Mouse (Mus musculus) E14TG2a.4 (cell line): ENCODE measurements at regions not wholly inside any gene's neighbourhood (a gene's known extent, or its start where the extent isn't known, plus 50 kb on each side); places are given as distances from the start of the nearest gene placed in this dataset.
A peak's percentile ranks its signal among the peaks of the same experiment; 100 is the strongest.

Experiments
- H3K27me3 ChIP-seq: 2 replicates; pipeline ENCODE4 v1.6.1; 2014; ENCODE audit warnings: low read length, control low read depth; ENCODE audit not compliant: insufficient read depth
- H3K36me3 ChIP-seq: 2 replicates; pipeline ENCODE4 v1.6.1; 2014; ENCODE audit warnings: low read length, control low read depth; ENCODE audit not compliant: insufficient read depth
- H3K4me1 ChIP-seq: replicated peaks from 2 replicates; pipeline ENCODE4 v1.6.1; 2014; ENCODE audit warnings: low read depth, low read length, control low read depth
- H3K4me3 ChIP-seq: replicated peaks from 2 replicates; pipeline ENCODE4 v1.5.1; 2014; ENCODE audit warnings: mild to moderate bottlenecking, low read length
- H3K9me3 ChIP-seq: 2 replicates; pipeline ENCODE4 v1.6.1; 2014; ENCODE audit warnings: low read length, control low read depth
- CTCF ChIP-seq: conservative IDR thresholded peaks from 2 replicates; pipeline ENCODE4 v1.5.1; 2014; ENCODE audit warnings: low read length
- NANOG ChIP-seq: IDR thresholded peaks from 2 replicates; pipeline ENCODE4 v1.6.1; 2014; ENCODE audit warnings: borderline replicate concordance, low read length, mixed read lengths
- POU5F1 ChIP-seq: IDR thresholded peaks from 2 replicates; pipeline ENCODE4 v1.6.1; 2014; ENCODE audit warnings: low read length, borderline replicate concordance

- Histone ChIP-seq H3K27me3 (peaks cover 8% of the 10 kb centered on the region; the same call in 1 of the 2 replicates), H3K9me3 (no peaks in the 10 kb centered on the region), H3K36me3 (no peaks in the 10 kb centered on the region), H3K4me1 (peaks cover 24% of the 10 kb centered on the region), H3K4me3 (no peak overlapping the region)
- TF ChIP-seq CTCF (no peak), NANOG (no peak), POU5F1 (no peak)
Observed at GRCm38 (mm10) chr4:84067931-84068575, 542.7 kb downstream of the Ccdc171 start.

GRCm38 (mm10) chr4:84068947-84069663 lies 543.8 kb downstream of the Ccdc171 start:
- TF ChIP-seq CTCF (no peak), POU5F1 (no peak), NANOG (no peak)
- Histone ChIP-seq H3K9me3 (no peaks in the 10 kb centered on the region), H3K4me1 (peaks cover 22% of the 10 kb centered on the region), H3K27me3 (peaks cover 8% of the 10 kb centered on the region; the same call in 1 of the 2 replicates), H3K4me3 (peak overlapping the region; percentile 64), H3K36me3 (no peaks in the 10 kb centered on the region)

DNA sequence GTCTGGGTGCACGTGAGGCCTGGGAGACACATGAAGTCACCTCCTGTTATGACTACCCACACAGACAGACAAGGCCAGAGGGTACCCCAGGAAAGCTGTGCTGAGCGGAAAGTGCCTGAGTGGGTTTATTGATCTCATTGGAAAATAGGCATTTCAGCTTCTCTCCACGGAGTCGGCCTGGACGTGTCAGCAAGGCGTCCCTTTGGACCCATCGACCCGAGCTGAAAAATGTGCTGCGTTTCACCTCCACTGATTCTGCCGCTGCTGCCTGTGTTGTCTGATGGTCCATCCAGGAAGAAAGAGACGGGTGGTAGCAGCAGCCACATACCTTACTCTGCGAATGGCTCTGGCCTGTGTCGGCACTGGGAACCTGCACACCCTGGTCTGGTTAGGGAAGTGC lies 544.3 kb downstream of the Ccdc171 start:
- peaks cover 18% of the 10 kb centered on the region; the same call in 1 of the 2 replicates for H3K4me1 ChIP-seq
- peak overlapping the region; percentile 64 for H3K4me3 ChIP-seq
- no peaks in the 10 kb centered on the region for H3K9me3 ChIP-seq
- H3K27me3 ChIP-seq, result peaks cover 8% of the 10 kb centered on the region; the same call in 1 of the 2 replicates
- H3K36me3 ChIP-seq, result no peaks in the 10 kb centered on the region
- TF ChIP-seq NANOG, result no peak
- no peak for TF ChIP-seq POU5F1
- TF ChIP-seq CTCF, result no peak

- Histone ChIP-seq H3K27me3 (peaks cover 8% of the 10 kb centered on the region; the same call in 1 of the 2 replicates), H3K9me3 (no peaks in the 10 kb centered on the region), H3K36me3 (no peaks in the 10 kb centered on the region), H3K4me1 (peaks cover 18% of the 10 kb centered on the region; the same call in 1 of the 2 replicates), H3K4me3 (peak overlapping the region; percentile 64)
- TF ChIP-seq POU5F1 (no peak), CTCF (no peak), NANOG (no peak)
Observed at GRCm38 (mm10) chr4:84070089-84070488, 544.7 kb downstream of the Ccdc171 start.

DNA sequence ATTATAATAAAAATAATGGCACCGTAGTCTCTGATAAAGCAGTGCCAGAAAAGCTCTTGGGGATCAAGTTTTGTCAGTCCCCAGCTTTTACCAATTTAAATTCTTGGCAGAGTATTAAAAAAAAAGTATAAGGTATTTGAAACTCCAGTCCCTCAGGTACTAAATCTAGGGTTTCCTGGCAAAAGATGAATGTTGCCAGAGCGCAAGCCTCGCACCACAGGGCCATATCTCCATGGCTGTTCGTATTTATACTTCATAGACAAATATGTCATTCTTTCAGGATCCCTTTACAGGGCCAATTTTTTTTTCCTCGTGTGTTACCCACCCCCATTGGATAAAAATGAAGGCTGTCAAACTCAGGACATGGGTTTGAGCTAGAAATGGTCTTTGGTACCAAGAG lies 546.8 kb downstream of the Ccdc171 start:
- no peak overlapping the region for H3K4me3 ChIP-seq
- H3K36me3 ChIP-seq, result no peaks in the 10 kb centered on the region
- H3K27me3 ChIP-seq, result peaks cover 8% of the 10 kb centered on the region; the same call in 1 of the 2 replicates
- TF ChIP-seq POU5F1 (no peak), NANOG (no peak), CTCF (no peak)
- no peaks in the 10 kb centered on the region for H3K9me3 ChIP-seq
- peaks cover 18% of the 10 kb centered on the region; the same call in 1 of the 2 replicates for H3K4me1 ChIP-seq

DNA sequence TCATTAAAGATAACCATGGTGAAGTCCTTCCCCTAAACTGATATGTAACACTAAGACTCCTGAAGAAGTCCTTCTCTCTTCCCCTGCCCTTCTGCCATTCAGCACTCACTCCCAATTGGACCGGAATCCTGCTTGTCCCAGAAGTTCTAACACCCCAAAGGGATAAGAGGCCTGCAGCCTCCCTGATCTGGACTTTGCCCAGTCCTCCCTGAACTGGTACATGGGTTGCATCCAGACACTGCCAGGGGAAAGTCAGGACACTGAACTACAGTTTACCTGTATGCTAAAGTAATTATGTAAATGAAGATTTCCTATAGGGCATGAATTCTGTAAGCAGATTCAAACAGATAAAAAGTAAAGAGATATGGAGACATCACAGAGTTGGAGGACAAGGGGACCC lies 551.2 kb downstream of the Ccdc171 start:
- no peaks in the 10 kb centered on the region for H3K36me3 ChIP-seq
- H3K27me3 ChIP-seq, result peaks cover 1% of the 10 kb centered on the region; the same call in 1 of the 2 replicates
- H3K4me3 ChIP-seq, result no peak overlapping the region
- TF ChIP-seq NANOG, result no peak
- TF ChIP-seq CTCF, result no peak
- TF ChIP-seq POU5F1, result no peak
- peaks cover 4% of the 10 kb centered on the region; the same call in 1 of the 2 replicates for H3K9me3 ChIP-seq
- H3K4me1 ChIP-seq, result no peaks in the 10 kb centered on the region

- TF ChIP-seq NANOG (no peak), CTCF (no peak), POU5F1 (no peak)
- no peaks in the 10 kb centered on the region for H3K36me3 ChIP-seq
- H3K9me3 ChIP-seq, result peaks cover 4% of the 10 kb centered on the region; the same call in 1 of the 2 replicates
- no peaks in the 10 kb centered on the region for H3K27me3 ChIP-seq
- no peaks in the 10 kb centered on the region for H3K4me1 ChIP-seq
- H3K4me3 ChIP-seq, result no peak overlapping the region
Observed at GRCm38 (mm10) chr4:84079516-84079915, 554.2 kb downstream of the Ccdc171 start.

DNA sequence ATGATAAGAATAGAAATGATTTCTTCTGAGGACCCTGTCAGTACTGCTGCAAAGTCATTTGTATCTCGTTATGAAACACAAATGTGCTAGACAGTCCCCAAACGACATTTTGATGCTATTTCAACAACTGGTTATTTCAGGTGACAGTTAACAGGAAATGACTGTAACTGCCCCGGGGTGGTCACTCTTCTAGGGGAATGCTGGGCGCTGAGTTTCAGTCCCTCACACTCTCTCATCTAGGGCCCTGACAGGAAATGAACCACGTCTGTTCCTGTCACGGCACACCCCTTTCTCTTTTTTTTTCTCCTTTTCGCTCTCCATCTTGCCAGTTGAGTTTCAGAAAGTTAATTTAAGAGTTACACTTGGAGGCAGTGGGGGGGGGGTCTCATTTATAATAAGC lies 556.2 kb downstream of the Ccdc171 start:
- Histone ChIP-seq H3K4me1 (no peaks in the 10 kb centered on the region), H3K9me3 (peaks cover 4% of the 10 kb centered on the region; the same call in 1 of the 2 replicates), H3K27me3 (no peaks in the 10 kb centered on the region), H3K36me3 (no peaks in the 10 kb centered on the region), H3K4me3 (no peak overlapping the region)
- TF ChIP-seq POU5F1, result no peak
- no peak for TF ChIP-seq CTCF
- TF ChIP-seq NANOG, result no peak

- Histone ChIP-seq H3K9me3 (no peaks in the 10 kb centered on the region), H3K4me1 (no peaks in the 10 kb centered on the region), H3K4me3 (no peak overlapping the region), H3K36me3 (no peaks in the 10 kb centered on the region), H3K27me3 (0 out of 2 replicates have a peak, but pooled peaks cover 2% of the 10 kb centered on the region)
- TF ChIP-seq POU5F1 (no peak), CTCF (no peak), NANOG (no peak)
Observed at GRCm38 (mm10) chr4:84088166-84088565, 562.8 kb downstream of the Ccdc171 start.
